Mouse (Mus musculus) erythroblast, embryonic 14.5 days (primary cell): ENCODE data around the gene Jag1. TPM values are rescaled to one million over a fixed set of nuclear protein-coding genes. Genes with fewer than 3 reads are reported as not detected.

Experiments used
- H3K27me3 ChIP-seq: 2 replicates; pipeline ENCODE4 v1.6.1; 2012; ENCODE audit warnings: inconsistent platforms; ENCODE audit not compliant: control insufficient read depth
- H3K36me3 ChIP-seq: 2 replicates; pipeline ENCODE4 v1.6.1; 2012; ENCODE audit warnings: mild to moderate bottlenecking, inconsistent platforms; ENCODE audit not compliant: control insufficient read depth
- H3K4me1 ChIP-seq: 2 replicates; pipeline ENCODE4 v1.6.1; 2012; ENCODE audit warnings: inconsistent platforms; ENCODE audit not compliant: control insufficient read depth
- H3K4me3 ChIP-seq: replicated peaks from 2 replicates; pipeline ENCODE3; 2012; ENCODE audit warnings: moderate library complexity, mild to moderate bottlenecking, inconsistent platforms
- H3K9me3 ChIP-seq: 2 replicates; pipeline ENCODE4 v1.6.1; 2012; ENCODE audit warnings: low read length, inconsistent platforms, mixed read lengths; ENCODE audit not compliant: control insufficient read depth
- GATA1 ChIP-seq: IDR thresholded peaks from 2 replicates; pipeline ENCODE4 v1.6.1; 2012; ENCODE audit warnings: low read length, inconsistent platforms, mixed read lengths
- TAL1 ChIP-seq: IDR thresholded peaks from 3 replicates; pipeline ENCODE4 v1.6.1; 2012; ENCODE audit warnings: low read length, inconsistent platforms, mixed read lengths
- polyA plus RNA-seq: library from polyadenylated mRNA; stranded (reverse); fragments of >175 nt; gene quantifications from 2 replicates; pipeline ENCODE4 v1.2.3, GENCODE M21; 2012

Gene Jag1
- polyA plus RNA-seq, 1 experiment = not detected

DNA sequence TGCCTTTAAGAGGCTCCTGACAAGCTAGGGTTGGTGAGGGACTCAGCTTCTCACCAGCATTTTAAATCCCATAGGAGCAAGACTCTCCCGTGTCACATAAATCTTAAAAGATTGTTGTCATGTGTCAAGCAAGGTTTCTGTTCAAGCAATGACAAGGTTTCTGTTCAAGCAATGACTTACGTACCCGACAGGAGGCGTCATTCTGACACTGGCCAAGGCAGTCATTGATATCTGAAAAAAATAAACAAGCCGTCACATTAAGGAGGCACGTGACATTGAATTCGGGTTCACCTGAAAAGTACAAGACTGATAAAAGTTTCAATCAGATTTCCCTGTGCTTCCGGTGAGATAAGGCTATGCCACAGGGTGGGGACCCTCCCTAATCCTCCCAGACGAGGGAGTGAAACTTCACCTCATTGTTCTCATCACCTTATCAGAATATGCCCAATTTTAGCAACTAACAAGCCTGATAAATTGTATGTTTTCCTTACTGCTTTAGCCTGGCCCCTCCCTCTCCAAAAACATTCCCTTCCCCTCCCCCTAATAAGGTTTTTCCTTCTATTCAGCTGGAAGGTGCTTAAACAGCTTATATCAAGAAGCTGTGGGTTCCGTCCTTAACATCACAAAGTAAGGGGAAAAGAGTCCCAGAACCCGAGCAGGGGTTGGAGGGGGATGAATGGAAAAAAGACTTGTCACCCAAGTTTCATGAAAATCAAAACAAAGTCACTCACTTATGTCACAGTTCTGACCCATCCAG, 24.5 kb downstream of the Jag1 start:
- Histone ChIP-seq H3K9me3 (peaks cover 2% of the 10 kb centered on the region; the same call in 1 of the 2 replicates), H3K27me3 (no peaks in the 10 kb centered on the region), H3K4me1 (no peaks in the 10 kb centered on the region), H3K4me3 (no peak overlapping the region), H3K36me3 (no peaks in the 10 kb centered on the region)
- TF ChIP-seq TAL1 (no peak), GATA1 (no peak)

DNA sequence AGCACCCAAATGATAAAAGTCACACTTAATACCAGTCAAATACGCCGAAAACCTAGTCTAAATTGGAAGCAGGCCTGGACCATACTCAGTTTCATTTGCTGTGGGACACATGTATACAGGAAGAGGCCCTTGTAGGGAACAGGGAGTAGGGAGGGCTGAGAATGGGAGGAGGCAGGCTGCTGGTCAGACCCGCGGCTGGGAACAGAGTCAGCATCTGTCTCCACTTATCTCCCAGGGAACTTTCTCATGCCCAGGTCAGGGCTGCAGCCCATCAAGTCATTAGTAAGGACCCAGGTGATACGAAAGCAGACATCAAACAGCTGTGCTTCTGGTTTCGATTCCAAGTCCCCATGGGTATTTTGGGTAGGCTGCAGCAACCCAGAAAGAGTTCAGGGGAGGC, 28.7 kb downstream of the Jag1 start:
- Histone ChIP-seq H3K27me3 (no peaks in the 10 kb centered on the region), H3K4me3 (no peak overlapping the region), H3K4me1 (no peaks in the 10 kb centered on the region), H3K36me3 (no peaks in the 10 kb centered on the region), H3K9me3 (peaks cover 2% of the 10 kb centered on the region; the same call in 1 of the 2 replicates)
- TF ChIP-seq TAL1 = no peak
- TF ChIP-seq GATA1 = no peak

DNA sequence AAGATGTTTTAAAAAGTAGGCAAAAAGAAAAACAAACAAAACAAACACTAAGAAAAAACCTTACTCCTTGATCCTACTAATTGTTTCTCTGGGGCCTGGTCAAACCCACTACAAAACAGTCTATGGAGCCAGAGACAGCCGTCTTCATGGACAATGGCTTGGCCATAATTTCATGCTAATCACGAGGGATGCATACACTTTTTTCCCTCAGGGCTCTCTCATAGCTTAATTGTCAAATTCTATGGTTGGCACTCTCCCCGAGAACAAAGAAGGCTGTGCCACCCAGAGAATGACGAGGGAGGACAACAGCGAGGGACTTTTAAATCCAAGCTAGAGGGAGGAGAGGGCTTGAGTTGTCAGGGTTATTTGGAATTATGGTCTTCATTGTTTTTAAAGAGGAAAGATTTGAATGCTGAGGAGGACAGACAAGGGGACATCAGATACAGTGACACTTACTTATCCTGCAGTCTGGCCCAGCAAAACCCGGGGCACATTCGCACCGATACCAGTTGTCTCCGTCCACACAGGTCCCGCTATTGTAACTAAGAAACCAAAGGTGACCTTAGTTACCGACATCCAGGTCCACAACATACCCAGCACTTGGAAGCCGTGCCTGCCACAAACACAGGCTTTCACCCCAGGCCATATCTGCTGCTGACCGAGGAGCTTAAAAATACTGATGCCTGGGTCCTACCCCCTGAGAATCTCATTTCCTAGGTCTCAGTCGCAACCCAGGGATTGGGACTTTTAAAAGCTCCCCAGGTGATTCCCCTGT, 29.6 kb downstream of the Jag1 start:
- no peak for TF ChIP-seq GATA1
- TF ChIP-seq TAL1 = no peak
- no peaks in the 10 kb centered on the region for H3K36me3 ChIP-seq
- H3K4me1 ChIP-seq = no peaks in the 10 kb centered on the region

DNA sequence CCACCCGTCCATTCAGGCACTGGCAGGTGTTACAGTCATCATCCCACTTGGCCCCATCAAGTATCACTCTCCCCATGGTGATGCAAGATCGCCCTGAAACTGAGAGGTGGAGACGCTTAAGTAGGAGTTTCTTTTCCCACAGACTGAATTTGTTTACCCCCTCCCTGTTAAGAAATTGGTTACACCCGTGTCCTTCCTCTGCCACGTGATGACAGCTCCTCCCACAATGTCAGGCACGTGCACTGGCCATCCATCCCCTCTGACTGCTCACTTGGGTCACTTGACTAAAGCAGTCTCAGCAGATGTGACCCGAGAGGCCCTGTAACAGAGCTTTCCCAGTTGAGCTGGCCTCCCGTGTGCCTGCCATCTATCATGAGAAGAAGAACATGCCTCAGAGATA, 31.2 kb downstream of the Jag1 start:
- Histone ChIP-seq H3K4me3 (no peak overlapping the region), H3K4me1 (no peaks in the 10 kb centered on the region), H3K27me3 (no peaks in the 10 kb centered on the region), H3K36me3 (no peaks in the 10 kb centered on the region), H3K9me3 (peaks cover 2% of the 10 kb centered on the region; the same call in 1 of the 2 replicates)
- TF ChIP-seq TAL1 = no peak
- TF ChIP-seq GATA1 = no peak

More for the DNA sequence above, 29.6 kb downstream of the Jag1 start:
- Histone ChIP-seq H3K27me3 (no peaks in the 10 kb centered on the region), H3K9me3 (peaks cover 2% of the 10 kb centered on the region; the same call in 1 of the 2 replicates), H3K4me3 (no peak overlapping the region)

DNA sequence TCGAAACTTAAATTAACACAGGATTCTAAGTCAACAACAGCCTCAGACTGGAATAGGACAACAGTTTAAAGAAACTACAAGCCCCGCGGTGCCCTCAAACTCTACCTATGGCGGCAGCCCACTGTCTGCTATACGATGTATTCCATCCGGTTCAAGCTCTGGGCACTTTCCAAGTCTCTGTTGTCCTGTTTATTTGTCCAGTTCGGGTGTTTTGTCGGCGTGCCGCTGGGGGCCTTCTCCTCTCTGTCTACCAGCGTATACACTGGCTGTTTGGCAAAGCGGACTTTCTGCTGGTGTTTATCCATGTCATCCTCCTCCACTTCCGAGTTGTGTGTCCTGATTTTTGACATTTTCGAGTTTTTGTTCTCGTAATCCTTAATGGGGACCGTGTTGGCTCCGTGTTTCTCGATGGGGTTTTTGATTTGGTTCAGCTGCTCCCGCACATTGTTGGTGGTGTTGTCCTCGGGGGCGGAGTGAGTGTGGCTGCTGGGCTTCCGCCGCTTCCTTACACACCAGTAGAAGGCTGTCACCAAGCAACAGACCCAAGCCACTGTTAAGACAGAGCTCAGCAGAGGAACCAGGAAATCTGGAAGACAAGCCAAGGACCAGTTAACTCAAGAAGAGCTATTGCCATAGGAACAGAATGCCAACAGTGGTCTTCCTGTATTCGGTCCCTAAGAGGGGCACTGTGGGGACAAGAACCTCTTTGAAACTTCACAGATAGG, 33.4 kb downstream of the Jag1 start:
- Histone ChIP-seq H3K36me3 (no peaks in the 10 kb centered on the region), H3K9me3 (no peaks in the 10 kb centered on the region), H3K4me1 (no peaks in the 10 kb centered on the region), H3K27me3 (no peaks in the 10 kb centered on the region), H3K4me3 (no peak overlapping the region)
- TF ChIP-seq TAL1 (no peak), GATA1 (no peak)

DNA sequence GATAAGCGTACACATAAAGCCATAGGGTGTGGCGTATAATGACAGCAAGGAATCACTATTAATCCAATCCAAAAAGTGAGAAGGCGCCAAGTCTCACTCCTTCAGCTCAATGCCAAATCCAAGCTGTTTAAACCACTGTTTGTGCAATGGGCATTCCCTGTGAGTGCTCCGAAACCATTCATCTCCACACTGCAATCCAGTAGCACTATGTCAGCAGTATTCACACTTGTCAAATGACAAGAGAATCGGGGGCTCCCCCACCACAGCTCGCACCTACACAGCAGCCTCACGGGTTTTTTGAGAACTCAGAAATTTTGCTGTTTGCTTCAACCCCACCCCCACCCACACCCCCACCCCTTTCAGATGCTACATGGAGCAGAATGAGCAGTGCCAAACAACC, 35.4 kb downstream of the Jag1 start:
- Histone ChIP-seq H3K36me3 (no peaks in the 10 kb centered on the region), H3K27me3 (no peaks in the 10 kb centered on the region), H3K9me3 (no peaks in the 10 kb centered on the region), H3K4me3 (no peak overlapping the region), H3K4me1 (no peaks in the 10 kb centered on the region)
- TF ChIP-seq TAL1 (no peak), GATA1 (no peak)

DNA sequence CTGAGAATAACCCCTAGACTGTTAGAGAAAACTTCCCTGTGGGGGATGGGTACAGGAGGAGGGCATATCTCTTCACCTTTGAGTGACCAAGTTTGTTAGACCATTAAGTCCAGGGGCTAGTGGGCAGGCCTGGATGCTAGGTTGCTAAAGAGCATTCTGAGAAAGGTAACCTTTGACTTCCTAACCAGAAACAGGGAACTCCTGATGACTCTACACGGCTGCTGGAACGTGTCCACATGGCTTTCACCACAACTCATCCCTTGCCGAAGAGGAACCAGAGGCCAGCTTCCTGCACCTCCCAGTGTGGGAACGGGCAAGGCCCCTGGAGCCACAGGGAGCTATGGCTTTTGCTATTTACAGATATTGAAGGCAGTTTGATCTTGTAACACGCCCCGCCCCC, 36.0 kb downstream of the Jag1 start:
- H3K9me3 ChIP-seq = no peaks in the 10 kb centered on the region
- no peak overlapping the region for H3K4me3 ChIP-seq
- no peak for TF ChIP-seq GATA1
- no peak for TF ChIP-seq TAL1

DNA sequence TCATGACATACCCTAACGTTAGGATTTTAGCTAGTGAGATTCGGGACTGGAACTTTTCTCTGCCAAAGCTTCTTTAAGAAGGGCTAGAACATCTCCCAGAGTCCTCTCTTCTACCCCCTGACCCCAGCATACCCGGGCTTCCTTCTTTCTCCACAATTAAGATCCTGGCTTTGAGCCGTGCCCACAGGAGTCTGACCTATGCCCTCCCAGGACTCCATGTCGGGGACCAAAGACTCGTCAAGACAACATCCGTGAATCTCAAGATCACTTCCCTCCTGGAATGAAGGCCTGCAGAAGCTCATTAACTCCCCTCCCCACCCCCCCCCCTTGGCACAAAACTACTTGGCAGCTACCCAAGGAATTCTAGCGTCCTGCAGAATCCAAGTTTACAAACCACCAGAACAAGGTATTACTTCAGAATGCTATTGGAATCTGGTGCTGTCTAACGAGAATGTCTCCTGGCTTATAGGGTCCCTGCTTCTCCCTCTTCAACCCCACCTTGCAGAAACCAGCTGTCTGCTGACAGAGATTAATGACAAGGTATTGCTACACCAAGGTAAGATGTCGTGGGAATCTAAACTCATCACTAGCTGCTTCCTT, 36.6 kb downstream of the Jag1 start:
- Histone ChIP-seq H3K27me3 (no peaks in the 10 kb centered on the region), H3K36me3 (no peaks in the 10 kb centered on the region), H3K4me1 (no peaks in the 10 kb centered on the region), H3K4me3 (no peak overlapping the region), H3K9me3 (no peaks in the 10 kb centered on the region)
- TF ChIP-seq GATA1 = no peak
- no peak for TF ChIP-seq TAL1

More for the DNA sequence above, 36.0 kb downstream of the Jag1 start:
- no peaks in the 10 kb centered on the region for H3K27me3 ChIP-seq
- H3K36me3 ChIP-seq = no peaks in the 10 kb centered on the region
- H3K4me1 ChIP-seq = no peaks in the 10 kb centered on the region
